Mouse (Mus musculus) forebrain, embryonic 10.5 days (tissue): ENCODE measurements around the gene Dusp28. TPM values are rescaled to one million over a fixed set of nuclear protein-coding genes. Genes with fewer than 3 reads are reported as not detected.
A peak's percentile ranks its signal among the peaks of the same experiment; 100 is the strongest.

Experiments used
- DNase-seq: peaks from one replicate; pipeline ENCODE4 v3.0.0-alpha.2; 2017; ENCODE audit warnings: low spot score; ENCODE audit errors: extremely low spot score
- H3K27ac ChIP-seq: fragments of 300-500 bp; sonication (generic); 2 replicates; pipeline ENCODE4 v1.5.1; 2016; ENCODE audit warnings: mild to moderate bottlenecking
- H3K27me3 ChIP-seq: fragments of 300-500 bp; sonication (generic); 2 replicates; pipeline ENCODE4 v1.6.1; 2016; ENCODE audit warnings: mild to moderate bottlenecking; ENCODE audit not compliant: poor library complexity, severe bottlenecking
- H3K36me3 ChIP-seq: fragments of 300-500 bp; sonication (generic); replicated peaks from 2 replicates; pipeline ENCODE4 v1.6.1; 2016; ENCODE audit warnings: mild to moderate bottlenecking, moderate library complexity
- H3K4me1 ChIP-seq: fragments of 300-500 bp; sonication (generic); 2 replicates; pipeline ENCODE4 v1.6.1; 2016
- H3K4me3 ChIP-seq: fragments of 300-500 bp; sonication (generic); 2 replicates; pipeline ENCODE4 v1.5.1; 2016; ENCODE audit warnings: mild to moderate bottlenecking, moderate library complexity
- H3K9me3 ChIP-seq: fragments of 300-500 bp; sonication (generic); 2 replicates; pipeline ENCODE4 v1.6.1; 2016; ENCODE audit warnings: mild to moderate bottlenecking, moderate library complexity
- WGBS: fragments of 180-500 bp; shearing (Covaris S2); methylation state at CpG from one replicate; pipeline ENCODE4 v1.1.7; 2016; 5-methylcytosine and 5-hydroxymethylcytosine counted together
- polyA plus RNA-seq: library from polyadenylated mRNA; unstranded; fragments of >200 nt; fragmentation: Nextera tagmentation; extraction: Ambion mirVana; gene quantifications from 2 replicates; pipeline ENCODE4 v1.2.1, GENCODE M21; 2016

Gene Dusp28
- polyA plus RNA-seq, 1 experiment from 2014 or later, result 14.8 TPM

GRCm38 (mm10) chr1:92881982-92882381, 24.8 kb upstream of the Dusp28 start:
- H3K27ac ChIP-seq, result no peak overlapping the region
- no peak overlapping the region for H3K4me3 ChIP-seq
- no peaks in the 10 kb centered on the region for H3K9me3 ChIP-seq
- no peaks in the 10 kb centered on the region for H3K36me3 ChIP-seq
- 0 out of 2 replicates have a peak, but pooled peaks cover 13% of the 10 kb centered on the region for H3K4me1 ChIP-seq
- 89% methylated on average over 6 of the region's 6 CpGs for WGBS
- H3K27me3 ChIP-seq, result no peaks in the 10 kb centered on the region
- no peak for DNase-seq

DNA sequence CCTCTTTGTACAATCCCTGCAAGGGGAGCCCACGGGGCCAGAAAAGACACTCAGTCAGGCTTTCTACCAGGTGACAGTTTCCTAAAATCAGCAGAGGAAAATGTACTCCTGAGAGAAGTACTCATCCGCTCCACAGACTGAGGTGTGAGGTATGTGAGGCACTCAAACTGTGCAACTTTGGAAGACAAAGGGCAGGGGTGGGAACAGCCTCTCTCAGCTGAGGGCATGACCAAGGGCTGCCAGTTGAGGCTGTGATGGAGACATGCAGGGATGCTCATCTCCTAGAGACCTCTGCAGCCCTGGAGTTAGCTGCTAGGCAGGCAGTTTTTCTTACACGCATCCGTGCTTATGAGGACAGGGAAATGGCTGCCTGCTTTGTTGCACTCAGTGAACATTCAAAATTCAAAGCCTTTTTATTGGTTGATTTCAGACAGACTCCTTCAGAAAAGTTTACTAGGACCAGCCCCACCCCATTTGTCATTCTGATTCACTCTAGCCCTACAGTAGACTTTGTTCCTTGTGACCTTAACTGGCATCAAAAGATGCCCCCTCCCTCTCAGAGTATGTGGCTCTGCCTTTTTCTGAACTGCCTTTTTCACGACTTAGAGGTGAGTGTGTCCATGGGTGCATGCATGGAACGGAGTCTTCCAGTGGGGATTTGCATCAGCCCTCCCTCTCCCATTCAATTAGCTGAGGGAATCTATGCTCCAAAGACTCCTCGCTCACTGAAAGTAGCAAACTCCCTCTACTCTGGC, 17.7 kb upstream of the Dusp28 start:
- no peaks in the 10 kb centered on the region for H3K4me1 ChIP-seq
- no peak for DNase-seq
- no peak overlapping the region for H3K4me3 ChIP-seq
- H3K27ac ChIP-seq, result no peak overlapping the region
- H3K9me3 ChIP-seq, result no peaks in the 10 kb centered on the region
- H3K27me3 ChIP-seq, result no peaks in the 10 kb centered on the region
- WGBS, result 80% methylated on average over 7 of the region's 7 CpGs
- no peaks in the 10 kb centered on the region for H3K36me3 ChIP-seq

DNA sequence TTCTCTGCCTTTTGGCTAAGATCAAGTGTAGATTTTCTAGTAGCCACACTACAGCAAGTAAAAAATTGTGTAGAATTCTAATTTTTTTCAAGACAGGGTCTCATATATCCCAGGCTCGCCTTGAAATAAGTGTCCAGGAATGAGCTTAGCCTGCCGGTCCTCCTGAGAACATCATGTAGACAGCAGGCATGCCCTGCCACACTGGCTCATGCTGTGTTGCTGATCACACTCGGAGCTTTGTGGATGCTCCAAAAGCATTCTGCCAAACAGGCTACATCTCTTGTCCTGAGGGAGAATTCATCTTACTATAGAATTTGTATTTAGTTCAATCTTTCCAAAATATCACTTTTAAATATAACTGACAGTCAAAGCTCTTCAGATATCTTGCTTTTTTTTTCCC, 14.0 kb upstream of the Dusp28 start:
- H3K27me3 ChIP-seq, result peaks cover 6% of the 10 kb centered on the region; the same call in 1 of the 2 replicates
- no peaks in the 10 kb centered on the region for H3K36me3 ChIP-seq
- DNase-seq, result no peak
- H3K4me1 ChIP-seq, result no peaks in the 10 kb centered on the region
- H3K27ac ChIP-seq, result no peak overlapping the region
- 72% methylated on average over 3 of the region's 3 CpGs for WGBS
- no peak overlapping the region for H3K4me3 ChIP-seq
- no peaks in the 10 kb centered on the region for H3K9me3 ChIP-seq

DNA sequence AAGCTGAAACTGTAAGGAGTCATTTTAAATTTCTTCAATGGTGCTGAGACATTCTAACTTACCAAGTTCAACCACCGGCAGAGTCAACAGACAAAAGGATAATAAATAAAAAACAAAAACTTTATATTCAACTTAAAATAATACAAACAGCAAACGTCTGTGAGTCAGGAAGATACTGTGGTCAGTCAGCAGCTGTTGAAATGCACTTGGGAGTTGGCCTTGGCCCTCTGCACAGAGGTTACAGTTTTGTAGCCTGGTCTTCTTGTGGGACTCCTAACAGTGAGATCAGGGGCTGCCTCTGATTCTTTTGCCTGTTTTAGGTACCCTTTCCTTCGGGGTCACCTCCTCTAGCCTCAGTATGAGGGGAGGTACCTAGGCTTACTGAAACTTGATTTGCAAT, 12.9 kb upstream of the Dusp28 start:
- 77% methylated on average over 3 of the region's 3 CpGs for WGBS
- no peak for DNase-seq
- H3K4me1 ChIP-seq, result no peaks in the 10 kb centered on the region

GRCm38 (mm10) chr1:92895089-92895488, 11.7 kb upstream of the Dusp28 start:
- DNase-seq, result peak; percentile 81
- Histone ChIP-seq H3K4me3 (no peak overlapping the region), H3K4me1 (no peaks in the 10 kb centered on the region), H3K36me3 (no peaks in the 10 kb centered on the region), H3K9me3 (no peaks in the 10 kb centered on the region), H3K27me3 (peaks cover 18% of the 10 kb centered on the region), H3K27ac (no peak overlapping the region)
- WGBS, result 11% methylated on average over 3 of the region's 3 CpGs

More for the DNA sequence above, 12.9 kb upstream of the Dusp28 start:
- Histone ChIP-seq H3K9me3 (no peaks in the 10 kb centered on the region), H3K36me3 (no peaks in the 10 kb centered on the region), H3K27ac (no peak overlapping the region), H3K4me3 (no peak overlapping the region), H3K27me3 (peaks cover 9% of the 10 kb centered on the region; the same call in 1 of the 2 replicates)

GRCm38 (mm10) chr1:92902786-92903185, 4.0 kb upstream of the Dusp28 start, which contains the start of gene Ankmy1:
Gene Ankmy1, minus strand, starts transcription at chr1:92902906.
- Histone ChIP-seq H3K4me3 (peak within 1 kb of the TSS; percentile 47), H3K27ac (no peak within 1 kb of the TSS), H3K4me1 (peaks cover 30% of the 10 kb centered on the region), H3K9me3 (no peaks in the 10 kb centered on the region), H3K27me3 (peaks cover 36% of the 10 kb centered on the region), H3K36me3 (peaks cover 3% of the 10 kb centered on the region; the same call in 1 of the 2 replicates)
- DNase-seq, result peak; percentile 83
- whole genome bisulfite sequencing, result 1% methylated on average over 15 of the region's 15 CpGs

DNA sequence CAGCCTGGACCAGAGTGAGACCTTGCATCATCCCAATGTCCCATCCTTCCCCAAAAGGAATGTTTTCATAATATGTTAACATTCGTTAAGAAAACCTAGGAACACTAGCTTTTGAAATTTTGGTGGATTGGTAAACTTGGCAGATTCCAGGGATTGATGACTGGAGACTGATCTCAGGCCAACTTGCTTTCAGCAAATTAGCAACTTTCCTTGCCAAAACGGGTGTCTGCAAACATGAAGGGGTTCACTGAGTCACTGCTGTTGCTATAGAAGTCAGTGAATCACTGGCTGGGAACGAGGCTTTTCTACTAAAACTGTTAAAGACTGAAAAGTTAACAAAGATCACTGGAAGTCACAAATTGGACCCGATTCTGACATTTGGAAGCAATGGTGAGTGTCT, 3.2 kb upstream of the Dusp28 start:
- no peak overlapping the region for H3K4me3 ChIP-seq
- H3K36me3 ChIP-seq, result peaks cover 3% of the 10 kb centered on the region; the same call in 1 of the 2 replicates
- no peaks in the 10 kb centered on the region for H3K9me3 ChIP-seq

GRCm38 (mm10) chr1:92905703-92906310, 974 bp upstream of the Dusp28 start:
- no peaks in the 10 kb centered on the region for H3K9me3 ChIP-seq
- no peak for DNase-seq
- no peak overlapping the region for H3K4me3 ChIP-seq
- H3K27ac ChIP-seq, result no peak overlapping the region
- peaks cover 3% of the 10 kb centered on the region; the same call in 1 of the 2 replicates for H3K36me3 ChIP-seq
- H3K4me1 ChIP-seq, result peaks cover 55% of the 10 kb centered on the region
- H3K27me3 ChIP-seq, result peaks cover 41% of the 10 kb centered on the region
- whole genome bisulfite sequencing, result 90% methylated on average over 2 of the region's 2 CpGs

More for the DNA sequence above, 3.2 kb upstream of the Dusp28 start:
- peaks cover 37% of the 10 kb centered on the region for H3K4me1 ChIP-seq
- H3K27ac ChIP-seq, result no peak overlapping the region
- WGBS, result 76% methylated on average over 4 of the region's 4 CpGs
- no peak for DNase-seq
- H3K27me3 ChIP-seq, result peaks cover 44% of the 10 kb centered on the region

DNA sequence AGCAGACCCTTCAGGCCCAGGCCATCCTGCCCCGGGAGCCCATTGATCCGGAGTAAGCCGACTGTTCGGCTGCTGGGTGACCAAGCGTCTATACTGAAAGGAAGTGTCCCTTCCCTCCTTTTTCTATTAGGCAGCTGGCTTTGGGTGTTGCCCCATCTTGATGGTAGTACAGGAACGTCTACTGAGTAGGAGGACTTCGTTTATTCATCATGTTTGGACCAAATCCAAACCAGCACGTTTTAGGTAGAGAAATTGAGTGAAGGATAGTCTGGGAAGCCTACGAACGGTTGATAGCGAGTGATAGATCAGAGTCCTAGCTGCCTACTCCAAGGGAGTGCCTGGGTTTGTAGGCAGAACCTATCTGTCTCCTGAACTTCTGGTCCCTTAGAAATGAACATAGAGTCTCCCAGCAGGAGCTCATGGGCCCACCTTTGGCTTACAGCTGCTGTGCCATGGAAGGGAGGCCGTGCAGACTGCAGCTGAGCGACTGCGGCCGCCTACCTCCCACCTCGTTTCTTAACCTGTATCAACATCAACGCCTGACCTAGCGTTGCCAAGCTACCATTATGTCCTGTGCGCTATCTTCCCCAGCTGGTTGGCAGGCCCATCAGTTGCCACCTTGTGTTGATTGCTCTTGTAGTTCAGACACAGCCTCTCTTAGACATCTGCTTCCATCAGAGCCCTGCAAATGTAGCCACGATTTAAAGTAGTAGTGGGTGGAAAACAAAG, 1.0 kb downstream of the Dusp28 start:
- Histone ChIP-seq H3K4me3 (peak overlapping the region; percentile 84), H3K9me3 (no peaks in the 10 kb centered on the region), H3K36me3 (peaks cover 3% of the 10 kb centered on the region; the same call in 1 of the 2 replicates), H3K4me1 (peaks cover 65% of the 10 kb centered on the region), H3K27me3 (peaks cover 23% of the 10 kb centered on the region), H3K27ac (peak overlapping the region; percentile 93)
- DNase-seq, result no peak
- 47% methylated on average over 20 of the region's 20 CpGs for WGBS

GRCm38 (mm10) chr1:92908664-92909063, 1.9 kb downstream of the Dusp28 start:
- no peak for DNase-seq
- H3K36me3 ChIP-seq, result peaks cover 3% of the 10 kb centered on the region; the same call in 1 of the 2 replicates
- H3K27ac ChIP-seq, result no peak overlapping the region
- H3K4me3 ChIP-seq, result no peak overlapping the region
- H3K27me3 ChIP-seq, result peaks cover 23% of the 10 kb centered on the region
- 85% methylated on average over 3 of the region's 3 CpGs for WGBS
- peaks cover 63% of the 10 kb centered on the region for H3K4me1 ChIP-seq
- no peaks in the 10 kb centered on the region for H3K9me3 ChIP-seq

DNA sequence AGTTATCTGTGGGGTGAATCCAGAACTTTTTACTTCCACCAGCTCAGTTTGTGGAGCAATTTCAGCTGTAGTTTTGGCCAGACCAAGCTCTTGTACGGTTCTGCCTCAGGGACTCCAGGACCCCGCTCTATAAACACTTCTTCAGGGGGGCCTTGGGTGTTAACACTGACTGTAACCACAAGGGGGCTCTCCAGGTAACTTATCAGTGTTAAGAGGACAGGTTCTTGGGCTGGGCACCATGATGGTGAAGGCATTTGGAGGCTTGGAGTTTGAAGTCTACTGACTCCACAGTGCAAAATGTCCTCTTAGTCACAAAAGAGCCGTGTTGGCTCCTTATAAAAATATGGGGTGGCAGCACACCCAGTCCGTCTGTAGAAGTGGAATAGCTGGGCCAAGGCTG, 2.3 kb downstream of the Dusp28 start:
- no peak for DNase-seq
- 70% methylated on average over 4 of the region's 4 CpGs for WGBS
- Histone ChIP-seq H3K36me3 (peaks cover 6% of the 10 kb centered on the region), H3K9me3 (no peaks in the 10 kb centered on the region), H3K4me1 (peaks cover 63% of the 10 kb centered on the region), H3K27me3 (peaks cover 23% of the 10 kb centered on the region), H3K27ac (no peak overlapping the region), H3K4me3 (no peak overlapping the region; the same call in 1 of the 2 replicates)

DNA sequence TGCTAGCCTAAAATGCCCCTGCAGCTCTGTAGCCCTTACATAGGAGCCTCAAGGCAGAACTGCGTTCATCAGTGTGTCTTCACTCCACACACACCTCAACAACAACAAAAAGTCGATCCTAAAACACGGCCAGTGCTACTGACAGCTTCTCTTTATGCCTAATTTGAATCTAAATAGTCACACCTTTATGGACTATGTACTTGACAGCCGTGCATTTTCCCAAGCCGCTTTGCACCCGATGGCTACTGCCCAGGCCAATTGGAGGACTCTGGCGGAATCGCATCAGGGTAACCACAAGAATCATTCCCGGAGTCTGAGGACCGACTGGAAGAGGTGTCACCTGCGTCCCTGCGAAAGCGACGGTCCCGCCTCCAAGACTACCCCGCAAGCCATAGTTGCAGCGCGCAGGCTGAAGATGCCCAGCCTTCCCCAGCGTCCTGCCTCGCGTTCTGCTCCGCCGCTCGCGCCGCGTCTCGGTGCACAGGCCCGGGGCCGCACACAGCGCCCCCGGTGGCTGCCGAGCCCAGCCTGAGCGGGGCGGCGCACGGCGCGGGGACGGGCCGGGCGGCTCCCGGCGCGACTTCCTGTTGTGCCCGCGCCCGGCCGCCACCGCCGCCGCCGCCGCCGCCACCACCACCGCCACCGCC, 3.6 kb downstream of the Dusp28 start, which contains the start of gene Rnpepl1:
Rnpepl1 (plus strand) TSS at position 545 of the 647 bp plus-strand sequence.
- Histone ChIP-seq H3K4me1 (peaks cover 63% of the 10 kb centered on the region), H3K27me3 (peaks cover 23% of the 10 kb centered on the region), H3K27ac (peak within 1 kb of the TSS; percentile 92), H3K9me3 (no peaks in the 10 kb centered on the region), H3K4me3 (peak within 1 kb of the TSS; percentile 92), H3K36me3 (peaks cover 18% of the 10 kb centered on the region)
- 1% methylated on average over 56 of the region's 57 CpGs for WGBS
- peak; percentile 73 for DNase-seq
